Mouse (Mus musculus) erythroblast, embryonic 14.5 days (primary cell): ENCODE measurements around the gene Olfr1369-ps1.
"Not testable (repeated sequence)": the region's sequence is repeated elsewhere in the genome, so short reads cannot be mapped to it uniquely, and the experiment has no call there.

Experiments used
- GATA1 ChIP-seq: IDR thresholded peaks from 2 replicates; pipeline ENCODE4 v1.6.1; 2012; ENCODE audit warnings: low read length, inconsistent platforms, mixed read lengths
- TAL1 ChIP-seq: IDR thresholded peaks from 3 replicates; pipeline ENCODE4 v1.6.1; 2012; ENCODE audit warnings: low read length, inconsistent platforms, mixed read lengths

- TF ChIP-seq GATA1, TAL1: not testable (repeated sequence)
Observed at GRCm38 (mm10) chr13:21111183-21111582, at the start of gene Olfr1369-ps1.
